Mouse (Mus musculus): ENCODE results near the gene Hbb-bs.
"Not testable (repeated sequence)": the region's sequence is repeated elsewhere in the genome, so short reads cannot be mapped to it uniquely, and the experiment has no call there.

Gene Hbb-bs

DNA sequence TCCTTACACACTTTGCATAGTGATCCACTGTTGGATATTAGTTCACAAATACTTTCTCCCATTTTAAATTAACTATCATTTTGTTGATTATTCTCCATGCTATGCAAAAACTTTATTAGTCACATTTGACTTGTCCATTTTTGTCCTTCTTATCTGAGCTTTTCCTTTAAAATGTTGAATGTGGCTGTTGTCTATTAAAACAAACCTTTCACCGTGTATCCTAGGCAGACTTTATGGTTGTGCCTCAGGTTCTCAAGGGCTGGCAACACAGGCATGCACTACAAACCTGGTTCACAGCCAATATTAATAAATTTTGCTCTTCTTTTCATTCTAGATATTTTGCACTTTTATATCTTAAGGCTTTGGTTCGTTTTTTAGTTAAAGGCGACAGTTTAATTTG lies 17.1 kb downstream of the Hbb-bs start:
- no peak for DNase-seq

DNA sequence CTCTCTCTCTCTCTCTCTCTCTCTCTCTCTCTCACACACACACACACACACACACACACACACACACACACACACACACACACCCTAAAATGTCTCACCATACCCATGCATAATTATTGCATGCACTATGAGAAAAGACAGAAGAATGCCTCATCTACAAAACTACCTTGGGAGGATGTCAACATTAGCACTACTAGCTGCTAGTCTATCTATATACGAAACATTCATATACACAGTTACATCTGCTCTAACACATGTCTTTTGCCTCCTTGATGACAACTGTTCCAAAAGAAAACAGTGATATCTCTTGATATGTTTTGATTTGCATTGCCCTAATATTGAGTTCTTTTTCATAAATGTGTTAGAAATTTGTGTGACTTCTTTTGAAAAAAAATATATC lies 17.6 kb downstream of the Hbb-bs start:
- DNase-seq, result no peak

DNA sequence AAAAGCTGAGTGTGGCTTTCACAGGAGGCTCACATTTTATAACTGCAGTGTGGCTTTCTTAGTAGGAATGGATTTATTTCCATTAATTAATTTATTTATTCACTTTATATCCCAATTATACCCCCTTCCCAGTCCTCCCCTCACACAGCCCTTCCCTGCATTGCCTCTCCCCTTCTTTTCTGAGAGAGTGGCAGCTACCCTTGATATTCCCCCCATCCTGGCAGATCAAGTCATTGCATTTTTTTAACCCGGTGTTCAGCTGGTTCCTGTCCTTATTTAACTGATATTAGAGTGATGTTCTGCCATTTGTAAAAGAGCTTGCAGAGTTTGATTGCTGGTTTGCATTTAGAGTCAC lies 18.1 kb downstream of the Hbb-bs start:
- DNase-seq, result no peak

- no peak for DNase-seq
These were observed 18.7 kb downstream of the Hbb-bs start for GRCm38 (mm10) chr7:103808971-103809800.

GRCm38 (mm10) chr7:103808120-103808519 lies 19.8 kb downstream of the Hbb-bs start:
- not testable (repeated sequence) for DNase-seq

- no peak for DNase-seq
These were observed 21.0 kb downstream of the Hbb-bs start for GRCm38 (mm10) chr7:103806856-103807255.

GRCm38 (mm10) chr7:103792669-103793388 lies 35.1 kb downstream of the Hbb-bs start:
- DNase-seq, result no peak

DNA sequence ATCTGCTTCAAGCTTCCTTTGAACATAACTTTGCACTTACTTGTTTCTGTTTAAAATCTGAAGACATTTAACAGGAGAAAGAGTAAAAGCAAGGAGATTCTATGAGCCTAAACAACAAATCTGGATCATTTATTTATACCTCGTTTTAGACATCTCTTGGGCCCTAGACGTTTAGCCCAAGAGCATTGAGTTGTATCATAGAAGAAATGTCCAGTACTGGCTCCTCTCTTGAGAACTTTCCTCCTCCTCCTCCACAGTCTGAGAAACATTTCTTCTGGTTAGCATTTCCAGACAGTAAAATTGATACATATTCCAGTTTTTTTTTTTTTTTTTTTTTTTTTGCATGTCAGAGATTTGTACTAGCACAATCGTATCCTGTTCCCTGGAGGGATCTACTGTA lies 36.2 kb downstream of the Hbb-bs start, which contains the start of gene Olfr67:
Gene Olfr67 (minus strand): TSS at position 101 of the 400 bp plus-strand sequence.
- no peak for DNase-seq

DNA sequence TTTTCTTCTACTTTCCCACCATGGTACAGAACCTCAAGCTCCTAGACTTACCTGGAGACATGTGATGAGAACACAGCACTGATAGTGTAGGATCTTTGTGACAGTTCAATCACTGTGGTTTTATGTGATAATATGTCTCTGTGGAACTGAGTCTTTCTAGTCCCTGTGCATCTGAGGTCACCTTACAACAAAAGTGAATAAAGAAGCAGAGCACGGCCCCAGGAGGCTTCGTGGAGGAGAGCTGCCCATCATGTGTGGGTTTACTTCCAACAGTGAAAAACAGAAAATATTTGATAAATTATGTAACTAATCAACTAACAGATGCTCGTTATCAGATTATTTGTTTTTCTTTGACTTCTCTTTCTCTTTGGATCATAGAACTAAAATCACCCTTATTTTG lies 48.3 kb downstream of the Hbb-bs start, which contains the start of gene Olfr68:
Gene Olfr68 (minus strand): TSS at position 101 of the 400 bp plus-strand sequence.
- no peak for DNase-seq

DNA sequence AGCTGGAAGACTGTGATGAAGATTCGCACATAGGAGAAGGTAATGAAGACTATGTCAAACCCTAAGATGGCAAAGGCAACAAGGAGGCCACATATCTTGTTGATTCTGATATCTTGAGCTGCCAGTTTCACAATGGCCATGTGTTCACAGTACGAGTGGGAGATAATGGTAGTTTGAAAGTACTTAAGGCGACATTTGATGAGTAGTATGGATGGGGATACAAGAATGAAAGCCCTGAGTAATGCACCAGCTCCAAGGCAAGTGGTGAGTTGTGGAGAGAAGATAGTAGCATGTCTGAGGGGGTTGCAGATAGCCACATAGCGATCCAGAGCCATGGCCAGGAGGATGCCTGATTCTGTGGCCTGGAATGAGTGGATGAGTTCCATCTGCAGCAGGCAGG lies 50.2 kb downstream of the Hbb-bs start:
- DNase-seq, result not testable (repeated sequence)
